Mouse (Mus musculus) adrenal gland, postnatal 4 days (tissue): ENCODE measurements around the gene Amph. TPM values are rescaled to one million over a fixed set of nuclear protein-coding genes. Genes with fewer than 3 reads are reported as not detected.
"Not testable (repeated sequence)": the region's sequence is repeated elsewhere in the genome, so short reads cannot be mapped to it uniquely, and the experiment has no call there.

Experiments used
- DNase-seq, 2 experiments: peaks; one replicate each; pipeline ENCODE4 v3.0.0; 2021 to 2022; ENCODE audit warnings: low spot score in 2 of 2, mixed read lengths in 2 of 2
- long read RNA-seq, 2 experiments: library from polyadenylated mRNA; stranded (forward); transcript quantifications; one replicate each; pipeline ENCODE4 v2.0.0; 2021
- total RNA-seq, 2 experiments: library from RNA; stranded (reverse); gene quantifications; 2 replicates each; pipeline ENCODE4 v1.2.3; 2021

The Amph gene
- total RNA-seq, result 1 to 10 TPM; 6.4 to 8.6 TPM
- long read RNA-seq, experiment 1, partial matches to known transcripts, result 1 of 2 reads
- long read RNA-seq, experiment 1, other reads (novel, unspliced or antisense), result 1 of 2 reads
- long read RNA-seq, experiment 2, transcript Amph-201 (21 exons, 3,367 nt), result minor isoform, 5 of 19 reads
- long read RNA-seq, experiment 2, transcript Amph-204 (21 exons, 3,224 nt), result major isoform, 7 of 19 reads
- long read RNA-seq, experiment 2, partial matches to known transcripts, result 4 of 19 reads
- long read RNA-seq, experiment 2, other reads (novel, unspliced or antisense), result 3 of 19 reads

- DNase-seq, result peak; percentile 9 to 20
Observed at GRCm38 (mm10) chr13:18948171-18949028, at the start of gene Amph. Gene Amph (plus strand): TSS chr13:18948205.

- DNase-seq, result no peak
Observed at GRCm38 (mm10) chr13:18903623-18904022, 44.4 kb upstream of the Amph start.

- no peak for DNase-seq
Observed at GRCm38 (mm10) chr13:18914774-18915173, 33.2 kb upstream of the Amph start.

GRCm38 (mm10) chr13:18933191-18933590 lies 14.8 kb upstream of the Amph start:
- DNase-seq, result not testable (repeated sequence)

GRCm38 (mm10) chr13:18947686-18948085 lies 319 bp upstream of the Amph start:
- DNase-seq, result no peak

- no peak for DNase-seq
Observed at GRCm38 (mm10) chr13:18949029-18949350, 985 bp downstream of the Amph start.

- no peak for DNase-seq
Observed at GRCm38 (mm10) chr13:18949626-18950200, 1.7 kb downstream of the Amph start.

- no peak for DNase-seq
Observed at GRCm38 (mm10) chr13:18953575-18953974, 5.6 kb downstream of the Amph start.

- DNase-seq, result no peak
Observed at GRCm38 (mm10) chr13:18956065-18956913, 8.3 kb downstream of the Amph start.

- DNase-seq, result no peak
Observed at GRCm38 (mm10) chr13:18957028-18957427, 9.0 kb downstream of the Amph start.

GRCm38 (mm10) chr13:18972571-18972970 lies 24.6 kb downstream of the Amph start:
- DNase-seq, result no peak

- DNase-seq, result no peak
Observed at GRCm38 (mm10) chr13:18974351-18974750, 26.3 kb downstream of the Amph start.

GRCm38 (mm10) chr13:18987266-18987665 lies 39.3 kb downstream of the Amph start:
- DNase-seq, result no peak

- DNase-seq, result no peak
Observed at GRCm38 (mm10) chr13:18988323-18988722, 40.3 kb downstream of the Amph start.

- no peak for DNase-seq
Observed at GRCm38 (mm10) chr13:18989185-18989714, 41.2 kb downstream of the Amph start.

- DNase-seq, result no peak
Observed at GRCm38 (mm10) chr13:19002502-19002901, 54.5 kb downstream of the Amph start.

GRCm38 (mm10) chr13:19004406-19004805 lies 56.4 kb downstream of the Amph start:
- DNase-seq, result no peak

- DNase-seq, result no peak
Observed at GRCm38 (mm10) chr13:19008440-19008839, 60.4 kb downstream of the Amph start.

- DNase-seq, result no peak
Observed at GRCm38 (mm10) chr13:19014825-19015375, 66.9 kb downstream of the Amph start.

GRCm38 (mm10) chr13:19021529-19021928 lies 73.5 kb downstream of the Amph start:
- no peak for DNase-seq

- DNase-seq, result no peak
Observed at GRCm38 (mm10) chr13:19022310-19022709, 74.3 kb downstream of the Amph start.
